Mouse (Mus musculus): Measurements from ENCODE around the gene Thy1.

The Thy1 gene

DNA sequence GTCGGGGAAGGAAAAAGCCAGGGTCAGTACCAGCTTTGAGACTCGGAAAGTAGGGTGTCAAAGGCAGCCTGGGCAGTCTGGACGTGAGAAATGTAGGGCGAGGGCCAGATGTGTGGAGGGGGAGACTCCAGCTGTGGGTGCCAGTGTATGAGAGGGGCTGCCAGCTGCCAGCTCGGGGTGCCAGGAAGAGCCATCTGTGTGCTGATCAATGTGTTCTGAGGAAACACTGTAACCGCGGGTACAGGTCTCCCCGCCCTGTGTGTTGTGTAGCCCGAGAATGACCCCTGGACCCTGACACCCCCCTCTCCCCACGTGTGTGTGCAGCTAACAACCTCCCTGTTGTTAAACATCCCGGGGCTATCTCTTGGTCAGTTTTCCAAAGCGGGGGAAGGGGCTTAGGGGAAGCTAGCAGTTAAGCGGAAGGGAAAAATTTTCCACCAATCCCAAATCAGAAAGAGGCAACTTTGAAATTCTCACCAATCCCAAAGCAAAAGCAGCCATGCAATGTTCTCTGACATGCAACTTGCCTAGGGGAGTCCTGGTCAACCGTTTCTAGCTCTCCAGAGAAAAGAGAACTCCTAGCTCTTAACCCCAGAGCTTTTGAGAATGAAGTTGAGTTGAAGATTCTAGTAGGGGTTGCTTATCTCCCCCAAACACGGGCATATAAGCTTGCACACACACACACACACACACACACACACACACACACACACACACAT lies 24.2 kb downstream of the Thy1 start:
- DNase-seq, result no peak

DNA sequence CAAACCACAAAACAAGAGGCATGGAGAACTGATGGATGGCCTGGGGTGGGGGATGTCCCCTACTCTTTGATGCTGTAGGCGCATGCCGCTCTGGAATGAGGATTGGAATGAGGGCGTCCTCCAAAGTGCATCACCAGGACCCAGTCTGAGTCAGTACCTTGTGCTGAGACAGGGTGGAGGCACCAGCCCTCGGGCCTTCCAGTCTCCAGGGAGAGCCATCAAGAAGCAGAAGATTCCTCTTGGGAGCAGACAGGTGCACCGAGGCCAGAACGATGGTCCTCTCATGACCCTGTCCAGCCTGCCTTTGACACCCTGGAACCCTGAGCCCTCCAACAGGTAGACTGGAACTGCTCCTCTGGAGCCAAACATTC lies 24.8 kb downstream of the Thy1 start:
- no peak for DNase-seq

DNA sequence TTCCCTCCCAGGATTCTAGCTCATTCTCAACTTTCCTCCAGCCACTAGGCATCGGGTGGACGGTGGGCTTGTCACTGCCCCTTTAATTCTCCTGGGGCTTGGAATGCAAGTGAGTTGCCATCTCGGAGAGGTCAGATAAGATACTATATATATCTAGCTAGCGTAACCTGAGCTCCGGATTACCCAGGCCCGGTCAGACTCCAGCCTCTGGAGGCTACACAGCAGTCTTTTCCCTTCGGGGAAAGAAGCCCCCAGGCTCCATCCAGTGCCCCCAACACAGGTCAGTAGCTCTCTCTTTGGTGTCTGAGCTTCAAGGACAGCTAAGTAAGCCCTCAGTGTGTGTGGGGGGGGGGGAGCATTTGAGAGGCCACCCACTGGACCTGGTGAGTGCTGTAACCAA lies 26.1 kb downstream of the Thy1 start:
- no peak for DNase-seq

DNA sequence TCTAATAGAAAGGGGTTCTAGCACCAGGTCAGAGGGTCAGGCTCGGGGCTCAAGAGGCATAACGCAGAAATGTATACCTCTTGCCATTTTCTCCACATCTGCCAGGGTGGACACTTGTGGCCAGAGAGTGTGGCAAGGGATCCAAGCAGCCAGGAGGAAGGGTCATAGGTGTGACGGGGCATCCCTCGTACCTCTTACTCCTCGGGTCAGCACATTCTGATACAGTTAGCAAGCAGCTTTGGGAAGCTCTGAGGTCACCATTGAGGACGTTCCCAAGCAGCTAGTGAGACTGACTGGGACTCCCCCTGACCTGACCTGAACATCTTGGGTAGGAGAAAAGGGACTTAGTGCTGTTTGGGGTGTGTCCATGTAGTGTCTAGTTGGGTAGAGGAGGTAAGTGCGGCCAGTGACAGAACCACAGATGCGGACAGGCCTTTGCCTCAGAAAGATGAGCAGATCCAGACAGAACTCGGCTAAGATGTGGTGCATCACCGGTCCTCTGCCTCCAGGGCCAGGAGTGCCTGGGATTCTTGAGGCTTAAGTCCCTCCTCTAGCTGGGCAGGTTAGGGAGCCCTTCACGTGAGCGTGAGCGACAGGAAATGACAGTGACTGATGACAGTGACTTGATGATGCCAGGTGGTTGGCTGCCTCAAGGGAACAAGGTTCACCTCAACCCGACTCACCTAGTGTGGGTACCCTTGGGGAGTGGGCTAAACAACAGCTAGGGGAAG lies 27.1 kb downstream of the Thy1 start:
- DNase-seq, result no peak

DNA sequence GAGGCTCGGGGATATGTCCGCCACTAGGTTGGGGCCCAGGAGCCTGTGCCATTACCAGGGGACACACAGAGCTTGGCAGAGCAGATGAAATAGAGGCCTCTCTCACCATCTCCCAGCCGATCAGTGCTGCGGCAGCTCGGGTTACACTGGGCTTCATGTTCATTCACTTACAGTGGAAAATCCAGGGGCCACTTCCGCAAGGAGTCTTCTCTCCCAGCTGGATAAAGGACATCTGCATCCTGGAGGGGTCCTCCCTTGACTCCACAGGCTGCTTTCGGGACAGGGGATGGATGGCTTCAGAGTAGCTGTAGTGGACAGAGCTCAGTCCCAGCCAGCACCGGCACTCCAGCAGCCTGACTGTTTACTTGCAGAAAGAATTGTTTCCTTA lies 27.7 kb downstream of the Thy1 start:
- no peak for DNase-seq

DNA sequence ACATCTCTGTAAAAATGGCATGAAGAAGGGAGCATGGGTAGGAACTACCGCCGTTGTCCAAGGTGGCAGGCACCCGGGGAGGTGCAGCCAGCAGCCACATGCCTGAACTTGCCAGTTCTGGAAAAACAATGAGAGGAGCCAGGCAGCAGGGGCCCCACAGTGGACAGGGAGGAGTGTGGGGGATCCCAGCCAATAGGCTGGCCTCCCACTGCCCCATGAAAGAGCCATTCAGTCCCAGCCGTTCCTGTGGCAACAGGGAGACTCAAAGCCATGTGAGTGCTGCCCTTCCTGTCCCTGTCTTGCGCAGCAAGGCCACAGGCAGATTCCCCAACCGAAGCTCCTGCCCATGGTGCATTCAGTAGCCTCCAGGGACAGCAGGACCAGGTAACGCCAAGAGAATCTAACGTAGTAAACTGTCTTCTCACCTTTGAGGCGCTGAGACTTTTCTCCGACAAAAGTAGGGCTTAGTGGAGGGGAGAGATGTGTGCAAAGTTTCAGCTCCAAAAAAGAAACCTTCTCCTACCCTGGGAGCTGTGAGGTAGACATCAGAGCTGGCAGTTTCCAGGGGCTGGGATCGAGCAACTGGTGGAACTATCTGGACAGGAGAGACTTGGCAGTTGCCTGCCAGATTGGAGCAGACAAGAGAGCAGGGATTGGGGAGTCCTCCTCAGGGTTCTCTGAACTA lies 28.9 kb downstream of the Thy1 start:
- peak in 1 of 2 experiments; percentile 41 for DNase-seq

DNA sequence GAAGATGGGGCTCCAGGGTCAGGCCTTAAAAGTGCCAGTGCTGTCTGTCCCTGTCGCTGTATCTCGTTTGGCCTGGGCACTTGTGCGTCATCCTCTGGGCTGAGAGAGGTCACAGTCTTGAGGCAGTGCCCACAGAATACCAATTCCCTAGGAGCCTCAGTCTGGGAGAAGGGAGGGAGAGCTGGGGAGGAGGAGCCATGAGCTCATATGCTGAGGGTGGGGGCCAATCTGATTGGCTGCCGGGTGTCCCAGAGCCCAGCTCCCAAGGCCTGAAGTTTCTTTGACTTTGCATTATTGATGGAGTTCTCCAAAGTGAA lies 29.4 kb downstream of the Thy1 start:
- peak in 1 of 2 experiments; percentile 55 for DNase-seq

DNA sequence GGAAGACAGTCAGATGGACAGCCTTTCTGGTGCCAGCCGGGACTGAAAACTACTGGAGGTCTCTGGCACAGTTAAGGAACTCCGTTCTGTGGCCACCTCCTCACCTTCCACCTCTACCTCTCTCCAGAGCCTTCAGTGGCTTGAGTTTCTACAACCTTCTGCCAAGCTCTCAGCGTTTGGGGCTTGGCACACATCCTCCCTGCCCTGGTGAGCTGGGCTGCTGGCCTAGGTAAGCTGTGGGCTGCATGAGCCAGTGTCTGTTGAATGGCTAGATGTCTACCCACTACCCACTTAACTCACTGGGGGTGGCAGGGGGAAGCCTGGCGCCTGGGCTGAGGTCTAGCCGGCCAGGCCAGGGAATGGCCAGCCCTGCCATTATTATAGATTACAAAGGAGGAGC lies 29.9 kb downstream of the Thy1 start:
- no peak for DNase-seq

DNA sequence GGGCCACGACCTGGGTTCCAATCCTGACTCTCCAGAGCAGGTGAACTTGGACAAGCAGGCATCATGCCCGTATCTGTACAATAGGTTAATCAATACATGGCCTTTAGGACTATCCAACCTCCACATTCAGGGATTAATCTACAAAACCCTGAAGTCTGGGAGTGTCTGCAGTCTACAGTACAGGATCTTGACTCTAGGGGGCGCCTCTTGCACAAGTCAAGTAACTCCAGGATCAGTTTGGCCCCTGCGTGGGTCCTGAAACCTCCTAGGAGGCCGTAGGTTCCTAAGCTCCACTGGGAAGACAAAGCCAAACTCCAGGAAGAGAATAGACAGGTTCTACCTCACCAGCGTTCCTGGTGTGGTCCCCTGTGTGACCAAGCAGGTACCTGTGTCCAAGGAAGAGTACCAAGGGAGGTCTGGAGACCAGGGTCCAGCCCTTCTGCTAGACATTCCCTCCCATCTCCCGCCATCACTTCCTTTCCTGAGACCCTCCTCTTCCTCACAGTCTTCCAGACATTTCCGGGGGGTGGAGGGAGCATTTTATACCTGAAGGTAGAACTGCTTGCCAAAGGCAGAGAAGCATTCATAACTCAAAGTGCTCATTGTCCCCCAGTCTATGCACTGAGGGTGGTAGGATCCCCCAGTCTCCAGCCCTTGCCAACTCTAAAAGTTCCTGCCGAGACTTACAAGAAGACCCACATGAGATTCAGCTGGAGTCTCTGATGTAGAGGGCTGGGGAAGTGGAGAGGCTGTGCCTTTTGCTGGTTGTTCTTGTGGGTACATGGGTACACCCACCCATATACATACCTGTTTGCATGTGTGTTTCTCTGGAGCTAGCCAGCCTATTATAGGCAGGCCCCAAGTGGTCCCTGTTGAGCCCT lies 31.5 kb downstream of the Thy1 start:
- peak; percentile 76 to 81 for DNase-seq

DNA sequence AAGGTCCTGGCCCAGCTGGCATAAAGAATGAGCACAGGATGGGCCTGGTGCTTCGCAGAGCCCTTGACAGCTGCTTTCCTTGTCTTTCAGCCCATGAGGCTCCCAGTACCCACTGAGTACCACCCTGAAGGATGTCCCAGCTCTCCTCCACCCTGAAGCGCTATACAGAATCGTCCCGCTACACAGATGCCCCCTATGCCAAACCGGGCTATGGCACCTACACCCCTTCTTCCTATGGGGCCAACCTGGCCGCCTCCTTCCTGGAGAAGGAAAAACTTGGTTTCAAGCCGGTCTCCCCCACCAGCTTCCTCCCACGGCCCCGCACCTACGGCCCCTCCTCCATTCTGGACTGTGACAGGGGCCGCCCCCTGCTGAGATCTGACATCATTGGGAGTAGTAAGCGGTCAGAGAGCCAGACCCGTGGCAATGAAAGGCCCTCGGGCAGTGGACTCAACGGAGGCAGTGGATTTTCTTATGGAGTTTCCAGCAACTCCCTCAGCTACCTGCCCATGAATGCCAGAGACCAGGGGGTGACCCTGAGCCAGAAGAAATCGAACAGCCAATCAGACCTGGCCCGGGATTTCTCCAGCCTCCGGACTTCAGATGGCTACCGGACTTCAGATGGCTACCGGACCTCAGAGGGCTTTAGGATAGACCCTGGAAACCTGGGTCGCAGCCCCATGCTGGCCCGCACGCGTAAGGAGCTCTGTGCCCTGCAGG lies 32.3 kb downstream of the Thy1 start:
- peak; percentile 31 to 82 for DNase-seq

DNA sequence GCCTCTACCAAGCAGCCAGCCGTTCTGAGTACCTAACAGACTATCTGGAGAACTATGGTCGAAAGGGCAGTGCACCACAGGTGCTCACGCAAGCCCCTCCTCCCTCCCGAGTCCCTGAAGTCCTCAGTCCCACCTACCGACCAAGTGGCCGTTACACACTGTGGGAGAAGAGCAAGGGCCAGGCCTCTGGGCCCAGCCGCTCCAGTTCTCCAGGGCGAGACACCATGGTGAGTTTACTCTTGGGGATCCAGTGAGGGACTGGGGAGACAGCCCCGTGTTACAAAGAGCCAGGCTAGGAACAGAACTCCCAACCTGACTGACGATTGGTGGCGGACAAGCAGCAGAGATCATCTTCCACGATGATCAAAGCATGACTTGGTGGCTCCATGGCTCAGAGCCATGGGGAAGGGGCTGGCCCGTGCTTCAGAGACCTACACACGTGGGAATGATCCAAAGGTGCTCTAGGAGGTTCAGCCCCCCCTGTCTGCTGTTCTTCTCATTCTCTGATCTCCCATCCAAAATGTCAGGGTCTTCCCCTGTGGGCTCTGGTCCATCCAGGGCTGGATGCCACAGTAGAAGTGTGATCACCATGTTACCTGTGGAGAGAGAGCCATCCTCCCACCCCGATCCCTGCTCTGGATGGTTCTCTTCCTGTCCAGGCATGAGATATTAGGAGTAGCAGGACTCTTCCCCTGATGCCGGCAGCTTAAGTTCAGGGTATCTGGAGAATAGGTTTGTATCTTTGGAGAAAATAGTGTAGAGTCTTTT lies 33.0 kb downstream of the Thy1 start:
- DNase-seq, result peak; percentile 42 to 80

DNA sequence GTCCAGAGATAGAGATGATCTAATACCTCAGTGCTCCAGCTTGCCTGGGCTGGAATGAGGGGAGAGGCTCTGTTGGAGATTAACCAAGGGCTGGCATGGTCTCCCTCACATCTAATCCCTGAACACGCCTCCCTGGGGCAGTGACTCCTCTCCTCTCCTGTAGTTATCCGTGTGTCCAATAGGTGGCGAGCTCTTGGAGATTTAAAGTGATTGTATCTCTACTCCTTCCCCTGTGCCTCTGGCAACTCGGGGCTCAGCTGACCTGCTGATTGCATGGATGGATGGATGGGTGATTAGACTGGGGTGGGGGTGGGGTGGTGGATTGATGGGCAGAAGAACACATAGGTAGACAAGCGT lies 33.6 kb downstream of the Thy1 start:
- DNase-seq, result peak; percentile 88 to 92

DNA sequence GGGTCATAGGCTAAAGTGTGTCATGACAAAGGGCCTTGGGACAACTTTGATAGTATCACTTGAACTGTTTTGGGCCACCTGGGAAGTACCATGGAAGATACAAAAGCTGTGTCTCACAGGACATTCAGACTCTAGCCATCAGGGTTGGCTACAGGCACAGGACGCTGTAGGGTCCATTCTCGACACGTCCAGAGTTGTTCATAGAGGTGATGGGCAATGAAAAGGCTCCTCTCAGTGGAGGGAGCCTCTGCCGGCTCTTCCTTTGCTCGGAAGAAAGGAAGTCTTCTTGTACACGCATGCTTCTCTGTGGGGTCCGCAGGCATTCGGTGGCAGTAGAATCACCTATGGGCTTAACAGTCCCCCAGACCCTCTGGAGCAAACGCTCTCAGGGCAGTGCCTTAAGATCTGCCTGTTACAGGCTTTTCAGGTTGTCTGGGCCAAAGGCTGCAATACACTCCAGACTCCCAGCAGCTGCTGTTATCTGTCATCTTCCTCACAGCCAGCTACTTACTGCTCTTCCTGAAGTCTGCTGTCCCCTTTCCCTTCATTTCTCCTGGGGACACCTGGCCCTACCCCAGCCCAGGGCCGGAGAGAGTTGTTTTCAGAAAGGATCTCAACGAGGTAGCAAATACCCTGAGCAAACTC lies 34.2 kb downstream of the Thy1 start:
- no peak for DNase-seq

DNA sequence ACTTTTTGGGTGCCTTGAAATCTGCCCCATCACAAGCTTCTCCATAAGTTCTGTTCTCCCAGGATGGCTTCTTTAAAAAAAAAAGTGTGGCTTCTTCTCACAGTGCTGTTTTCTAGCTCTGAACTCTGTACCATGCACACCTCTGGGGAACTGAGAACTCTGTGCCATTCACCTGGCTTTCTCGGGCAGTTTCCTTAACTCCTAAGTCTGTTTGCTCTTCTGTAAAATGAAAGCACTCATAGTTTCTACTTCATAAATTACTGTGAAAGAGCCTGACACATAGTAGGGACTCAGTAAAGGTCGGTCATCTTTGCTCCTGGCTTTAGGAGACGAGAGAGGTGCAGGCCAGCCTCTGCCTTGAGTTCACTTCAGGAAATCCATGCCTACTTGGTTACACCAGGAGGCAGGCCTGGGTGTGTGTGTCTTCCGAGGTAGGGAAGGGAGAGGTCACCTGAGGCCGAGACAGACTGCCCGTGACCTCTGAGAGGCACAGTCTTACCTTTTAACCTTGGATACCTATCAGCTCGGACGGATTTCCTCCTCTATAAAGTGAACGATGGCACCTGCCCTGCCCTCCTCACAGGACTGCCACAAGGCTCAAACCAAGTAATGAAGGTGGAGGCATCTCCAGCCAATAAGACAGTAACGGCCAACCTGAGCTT lies 35.1 kb downstream of the Thy1 start:
- DNase-seq, result peak; percentile 39 to 87

DNA sequence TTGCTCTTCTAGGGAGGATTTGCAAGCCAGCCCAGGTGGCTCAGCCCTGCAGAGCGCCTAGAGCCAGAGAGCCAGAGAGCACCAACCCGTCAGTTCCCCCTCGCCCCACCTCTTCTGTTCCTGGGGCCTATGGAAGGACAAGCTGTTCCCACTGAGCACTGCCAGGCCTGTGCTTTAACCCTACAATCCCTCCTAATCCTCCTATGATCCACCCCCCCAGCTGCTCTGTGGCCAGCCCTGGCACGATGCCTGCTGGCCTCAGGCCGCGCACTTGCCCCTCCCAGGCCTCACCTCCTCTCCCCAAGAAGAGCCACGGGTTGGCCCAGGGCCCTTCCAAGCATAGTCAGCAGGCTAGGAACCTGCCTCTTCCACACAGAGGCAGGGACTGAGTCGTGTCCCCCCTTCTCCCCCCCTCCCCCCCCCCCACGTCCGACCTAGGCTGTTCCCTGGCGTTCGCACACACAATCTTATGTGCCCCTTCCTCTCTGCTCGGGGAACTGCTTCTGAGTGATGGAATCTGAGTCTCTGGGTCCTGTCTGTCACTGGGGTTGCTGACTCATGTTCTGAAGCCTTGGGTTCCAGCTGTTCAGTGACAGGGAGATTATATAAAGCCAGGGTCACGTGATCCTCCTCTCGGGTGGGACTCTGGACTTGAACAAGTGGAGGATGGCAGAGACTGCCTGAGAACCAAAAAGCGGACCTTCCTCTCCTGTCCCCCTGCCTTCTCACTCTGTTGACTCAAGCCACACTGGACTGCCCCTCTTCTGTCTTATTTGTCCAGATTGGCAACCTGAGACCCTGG lies 36.0 kb downstream of the Thy1 start:
- DNase-seq, result peak; percentile 91 to 97

DNA sequence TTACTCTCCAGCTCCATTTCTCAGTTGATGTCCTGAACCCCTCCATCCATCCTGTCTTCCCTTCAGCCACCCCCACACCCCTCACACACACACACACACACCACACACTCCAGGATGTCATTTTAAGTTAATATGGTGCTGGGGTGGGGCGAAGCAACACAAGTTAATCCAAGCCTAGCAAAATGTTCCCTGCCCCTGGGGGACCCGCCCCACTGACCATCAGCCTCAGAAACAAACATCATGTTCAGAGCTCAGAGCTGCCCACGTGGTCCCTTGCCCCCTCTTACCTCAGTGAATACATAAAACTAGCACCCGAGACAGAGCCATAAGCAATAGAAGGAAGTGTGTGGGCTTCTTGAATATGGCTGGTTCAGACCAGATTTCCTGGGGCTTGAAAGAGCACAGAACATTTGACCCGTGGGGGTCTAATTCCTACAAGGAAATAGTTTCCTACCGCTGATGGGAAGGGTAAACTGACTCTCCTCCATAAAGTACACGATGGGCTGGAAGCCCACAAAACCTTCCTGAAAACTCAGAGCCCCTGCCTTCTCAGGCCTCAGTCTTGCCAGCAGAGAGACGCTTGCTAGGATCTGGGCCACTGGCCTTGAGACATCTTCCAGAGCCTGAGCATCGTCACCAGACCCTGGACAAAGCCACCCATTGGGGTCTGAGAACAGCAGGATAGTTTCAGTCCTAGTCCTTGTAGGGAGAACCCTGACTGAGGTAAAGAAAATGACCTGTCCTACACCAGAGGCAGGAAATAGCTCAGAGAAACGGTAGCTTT lies 37.0 kb downstream of the Thy1 start:
- peak; percentile 81 to 97 for DNase-seq

DNA sequence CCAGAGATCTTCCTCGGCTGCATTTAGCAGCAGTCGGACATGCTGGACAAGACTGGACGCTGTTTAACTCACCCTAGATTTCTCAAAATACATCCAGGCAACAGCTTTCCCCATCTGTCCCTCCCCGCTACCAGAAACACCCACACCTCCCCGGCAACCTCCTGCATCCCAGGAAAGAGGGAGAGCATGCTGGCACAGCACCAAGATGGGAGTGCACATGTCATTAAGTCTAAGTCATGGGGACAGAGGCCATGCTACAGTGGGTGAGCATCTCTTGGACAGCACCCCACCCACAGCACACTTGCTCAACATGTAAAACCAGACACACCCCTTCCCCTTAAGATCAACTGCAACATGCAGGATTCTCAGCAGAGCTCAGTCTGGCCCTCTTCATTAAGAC lies 37.8 kb downstream of the Thy1 start:
- peak; percentile 71 to 90 for DNase-seq

DNA sequence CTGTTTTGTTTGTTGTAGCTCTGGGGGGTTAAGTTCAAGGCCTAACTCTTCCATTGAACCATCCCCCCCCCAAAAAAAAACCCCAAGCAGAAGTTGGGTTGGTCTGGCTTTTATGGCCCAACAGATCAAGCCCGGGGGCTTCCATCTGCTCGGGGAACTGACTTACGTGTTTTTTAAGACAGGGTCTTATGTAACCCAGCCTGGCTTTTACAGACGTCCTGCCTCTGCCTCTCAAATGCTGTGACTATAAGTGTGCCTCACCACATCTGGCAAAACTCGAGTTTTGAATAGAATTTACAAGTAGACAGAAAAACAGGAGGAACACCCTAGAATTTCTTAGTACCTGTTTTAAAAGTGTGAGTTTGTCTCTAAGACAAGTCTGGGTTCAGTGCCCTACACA lies 38.4 kb downstream of the Thy1 start:
- DNase-seq, result peak in 1 of 2 experiments; percentile 28

DNA sequence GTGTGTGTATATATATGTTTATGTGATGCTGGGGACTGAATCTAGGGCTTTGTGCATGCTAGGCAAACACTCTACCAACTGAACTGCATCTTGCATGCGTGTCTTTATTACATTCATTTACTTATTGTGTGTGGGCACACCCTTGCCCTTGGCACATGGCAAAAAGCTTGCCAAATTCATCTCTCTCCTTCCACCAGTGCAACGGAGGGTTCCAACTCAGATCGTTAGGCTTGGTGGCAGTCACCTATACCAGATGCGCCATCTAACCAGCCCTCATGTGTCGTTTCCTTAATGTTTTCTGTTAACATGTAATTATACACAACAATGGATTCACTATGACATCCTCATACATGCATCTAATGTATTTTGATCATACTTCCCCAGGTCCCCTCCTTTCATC lies 39.1 kb downstream of the Thy1 start:
- no peak for DNase-seq
